Mouse (Mus musculus) bone marrow macrophage, adult 2 months (primary cell): ENCODE measurements around the gene Tsen54.

ENCODE experiments used
- CTCF ChIP-seq: IDR thresholded peaks from 2 replicates; pipeline ENCODE4 v1.5.1; 2012; ENCODE audit warnings: low read depth, mild to moderate bottlenecking, low read length, moderate library complexity
- POLR2A ChIP-seq: IDR thresholded peaks from 2 replicates; pipeline ENCODE4 v1.6.1; 2012; ENCODE audit warnings: mild to moderate bottlenecking, low read depth, low read length, borderline replicate concordance

- TF ChIP-seq CTCF (no peak), POLR2A (no peak)
Measured at GRCm38 (mm10) chr11:115831518-115831917, 17.0 kb downstream of the Tsen54 start.
